Mouse (Mus musculus) adrenal gland, postnatal 25 days (tissue): ENCODE measurements around the gene Map3k1. TPM values are rescaled to one million over a fixed set of nuclear protein-coding genes. Genes with fewer than 3 reads are reported as not detected.
A peak's percentile ranks its signal among the peaks of the same experiment; 100 is the strongest.

Source experiments
- DNase-seq: peaks from one replicate; pipeline ENCODE4 v3.0.0; 2021; ENCODE audit warnings: mixed read lengths
- long read RNA-seq: library from polyadenylated mRNA; stranded (forward); transcript quantifications from one replicate; pipeline ENCODE4 v2.0.0, GENCODE M21; 2021
- total RNA-seq: library from RNA; stranded (reverse); gene quantifications from 2 replicates; pipeline ENCODE4 v1.2.3, GENCODE M21; 2021

Gene Map3k1
- 60.6 and 62.2 TPM in 2 replicates for total RNA-seq
- long read RNA-seq, partial matches to known transcripts, result 1 of 3 reads
- long read RNA-seq, other reads (novel, unspliced or antisense), result 1 of 3 reads

- DNase-seq, result peak; percentile 81
Measured at GRCm38 (mm10) chr13:111808637-111809465, at the start of gene Map3k1. Gene Map3k1, minus strand, starts transcription at chr13:111808993.

- DNase-seq, result no peak
Measured at GRCm38 (mm10) chr13:111856786-111857455, 48.1 kb upstream of the Map3k1 start.

GRCm38 (mm10) chr13:111856232-111856631 lies 47.4 kb upstream of the Map3k1 start:
- DNase-seq, result no peak

- no peak for DNase-seq
Measured at GRCm38 (mm10) chr13:111852451-111853224, 43.8 kb upstream of the Map3k1 start.

DNA sequence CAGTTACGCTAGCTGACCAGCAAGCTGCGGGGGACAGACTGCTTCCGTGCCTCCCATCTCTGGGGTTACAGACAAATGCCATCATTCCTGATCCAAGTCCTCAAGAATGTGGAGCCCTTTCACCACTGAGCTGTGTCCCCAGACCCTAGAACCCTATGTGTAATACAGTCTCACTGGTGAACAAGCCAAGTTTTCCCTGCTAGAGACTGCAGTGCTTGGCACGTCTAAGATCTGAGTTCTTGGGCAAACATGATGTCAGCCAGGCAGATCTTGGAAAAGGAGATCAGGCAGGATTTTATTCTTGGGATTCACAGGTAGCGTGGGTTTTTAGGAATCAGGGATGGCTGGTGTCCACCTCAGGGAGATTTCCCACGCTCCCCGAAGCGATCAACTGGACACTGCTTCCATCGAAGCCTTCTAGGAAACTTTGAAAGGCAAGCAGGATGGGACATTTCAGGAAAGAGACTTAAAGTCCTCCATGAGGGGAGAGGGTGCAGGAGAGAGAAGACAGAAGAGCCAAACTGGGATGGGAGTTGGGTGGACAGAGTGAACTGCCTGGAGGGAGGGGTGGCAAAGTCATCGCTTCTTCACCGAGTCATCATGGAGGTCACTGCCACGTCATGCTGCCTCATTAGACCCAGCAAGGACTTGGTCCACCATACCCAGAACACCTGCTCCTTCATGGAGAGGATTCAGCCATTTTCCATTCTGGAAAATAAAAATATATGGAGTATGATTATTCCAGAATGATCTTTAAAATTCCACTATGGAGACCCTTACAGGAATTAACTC lies 41.4 kb upstream of the Map3k1 start:
- DNase-seq, result no peak

- DNase-seq, result no peak
Measured at GRCm38 (mm10) chr13:111845471-111845870, 36.7 kb upstream of the Map3k1 start.

DNA sequence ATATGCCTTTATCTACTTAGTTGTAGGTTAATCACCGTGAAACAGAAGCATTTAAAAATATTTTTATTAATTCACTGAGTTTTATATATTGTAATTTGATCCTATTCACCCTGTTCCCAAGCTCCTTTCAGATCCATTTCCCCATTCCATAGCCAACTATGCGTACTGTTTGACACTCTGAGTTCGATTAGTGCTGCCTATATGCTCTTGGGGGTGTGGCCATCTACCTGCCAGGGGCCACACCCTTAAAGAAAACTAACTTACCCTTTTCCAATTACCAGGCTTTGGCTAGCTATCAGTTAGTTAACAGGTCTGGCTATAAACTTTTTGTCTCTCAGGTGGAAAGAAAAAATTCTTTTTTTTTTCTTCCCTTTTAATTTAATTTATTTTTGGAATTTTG lies 35.5 kb upstream of the Map3k1 start:
- no peak for DNase-seq

DNA sequence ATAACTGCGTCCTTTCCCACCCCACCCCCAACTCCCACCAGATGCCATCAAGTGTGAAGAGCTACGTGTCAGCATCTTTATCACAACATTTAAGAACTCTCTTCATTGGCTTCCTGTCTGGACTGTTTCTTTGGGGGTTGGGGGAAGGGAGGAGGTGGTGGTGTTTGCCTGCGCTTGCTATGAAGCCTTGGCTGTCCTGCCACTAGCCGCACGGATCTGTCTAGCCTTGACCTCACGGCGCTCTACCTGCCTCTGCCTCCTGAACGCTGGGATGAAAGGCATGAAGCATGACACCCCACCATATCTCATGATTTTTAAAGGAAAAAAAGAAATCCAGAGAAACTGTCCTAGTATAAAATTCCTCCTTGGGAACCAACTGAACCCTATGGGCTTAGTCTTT lies 27.0 kb upstream of the Map3k1 start:
- no peak for DNase-seq

- DNase-seq, result no peak
Measured at GRCm38 (mm10) chr13:111834613-111835012, 25.8 kb upstream of the Map3k1 start.

DNA sequence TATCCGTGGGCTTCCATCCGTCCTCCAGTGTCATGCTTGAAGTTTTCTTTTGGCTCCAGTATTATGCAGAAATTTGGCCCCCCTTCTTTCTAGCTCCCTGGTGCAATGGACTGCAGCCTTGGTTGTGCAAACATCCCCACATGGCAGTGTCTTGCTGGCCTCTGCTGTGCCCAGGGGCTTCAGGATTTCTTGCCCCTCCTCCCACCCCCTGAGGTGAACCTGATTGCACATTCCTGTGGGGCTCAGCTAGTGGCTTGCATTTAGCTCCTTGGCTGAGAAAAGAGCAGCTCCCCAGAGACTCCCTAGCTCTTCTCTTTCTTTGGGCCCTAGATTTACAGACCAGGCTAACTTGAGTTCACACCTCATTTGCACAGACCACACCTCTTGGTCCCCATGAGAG lies 20.7 kb upstream of the Map3k1 start:
- peak; percentile 18 for DNase-seq

- no peak for DNase-seq
Measured at GRCm38 (mm10) chr13:111827481-111827880, 18.7 kb upstream of the Map3k1 start.

DNA sequence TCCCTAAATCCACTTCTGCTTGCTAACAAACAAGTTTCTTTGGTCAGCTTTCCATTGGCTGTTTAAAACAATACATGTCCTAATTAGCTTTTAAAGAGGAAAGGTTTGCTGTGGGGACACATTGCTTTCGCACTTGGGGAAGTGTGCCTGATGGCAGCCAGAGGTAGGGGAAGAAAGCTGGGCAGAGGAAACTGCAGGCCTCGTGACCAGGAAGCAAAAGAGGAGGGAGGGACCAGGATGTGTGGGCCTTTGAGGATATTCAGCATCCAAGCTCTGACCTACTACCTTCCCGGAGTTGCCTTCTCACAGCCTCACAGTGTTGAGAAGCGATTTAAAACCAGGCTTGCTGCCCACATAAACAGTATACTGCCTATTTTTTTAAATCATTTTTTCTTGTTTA lies 15.4 kb upstream of the Map3k1 start:
- no peak for DNase-seq

DNA sequence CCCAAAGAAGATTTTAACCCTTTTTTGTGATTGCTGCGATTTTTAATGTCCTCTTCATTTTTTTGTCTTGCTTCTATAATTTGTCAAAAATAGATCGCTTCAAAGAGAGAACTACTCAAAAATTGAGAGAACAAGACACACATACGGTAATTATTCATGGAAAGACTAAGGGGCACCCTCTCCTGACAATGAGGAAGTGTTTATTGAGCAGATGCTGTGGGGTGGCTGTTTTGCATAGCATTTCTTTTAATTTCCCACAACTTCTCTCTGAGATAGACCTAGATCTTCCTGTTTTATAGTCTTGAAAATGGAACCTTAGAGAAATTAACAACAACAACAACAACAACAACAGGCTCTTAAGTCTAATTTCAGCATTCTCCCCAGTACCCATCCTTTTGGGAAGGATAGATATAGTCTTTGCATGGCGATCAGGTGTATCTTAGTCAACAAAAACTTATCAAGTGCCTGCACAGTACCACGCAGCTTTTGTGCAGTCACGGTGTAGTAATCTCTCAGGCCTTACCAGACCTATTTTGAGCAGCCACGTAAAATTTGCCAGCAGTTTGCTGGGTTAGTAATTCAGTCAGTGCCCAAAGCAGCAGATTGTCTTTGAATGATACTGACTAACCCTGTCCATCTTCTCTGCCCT lies 13.1 kb upstream of the Map3k1 start:
- DNase-seq, result no peak

GRCm38 (mm10) chr13:111819618-111820385 lies 11.0 kb upstream of the Map3k1 start:
- DNase-seq, result no peak

DNA sequence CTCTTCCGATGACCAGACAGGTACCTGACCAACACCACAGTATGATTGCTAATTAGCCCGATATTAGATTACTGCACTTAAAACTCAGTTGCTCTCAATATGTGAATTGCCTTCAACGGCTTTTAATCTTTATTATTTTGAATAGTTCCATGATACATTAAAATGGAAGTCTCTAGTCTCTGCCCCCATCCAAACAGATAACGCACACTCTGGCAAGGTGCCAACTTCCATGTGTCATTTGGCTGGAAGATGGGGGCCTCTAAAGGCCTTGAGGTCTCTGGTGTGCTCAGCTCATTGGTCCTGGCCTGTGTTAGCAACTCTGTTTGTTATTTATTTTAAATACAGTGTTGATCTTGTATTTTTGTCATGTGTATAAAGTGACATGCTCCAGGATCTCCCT lies 10.3 kb upstream of the Map3k1 start:
- DNase-seq, result peak; percentile 56

GRCm38 (mm10) chr13:111818216-111818903 lies 9.6 kb upstream of the Map3k1 start:
- DNase-seq, result no peak

GRCm38 (mm10) chr13:111817773-111818172 lies 9.0 kb upstream of the Map3k1 start:
- DNase-seq, result no peak

GRCm38 (mm10) chr13:111816431-111816830 lies 7.6 kb upstream of the Map3k1 start:
- DNase-seq, result no peak

DNA sequence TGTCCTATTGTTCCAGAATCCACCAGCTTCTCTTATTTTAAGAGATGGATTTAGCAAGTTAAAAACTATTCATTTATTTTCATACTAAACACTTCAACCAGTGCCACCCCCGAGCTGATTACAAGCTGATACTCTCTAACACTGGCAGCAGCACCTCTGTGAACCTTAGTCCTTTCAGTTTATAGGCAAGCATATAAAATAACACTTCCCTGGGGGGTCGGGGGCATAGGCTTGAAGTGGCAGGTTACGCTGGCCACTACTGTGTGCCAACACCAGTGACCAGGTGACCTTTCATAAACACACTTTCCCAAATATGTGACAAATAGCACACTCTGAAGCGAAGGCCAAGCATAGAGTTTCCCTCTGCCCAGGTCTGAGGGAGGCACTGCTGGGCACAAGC lies 6.7 kb upstream of the Map3k1 start:
- DNase-seq, result no peak

- no peak for DNase-seq
Measured at GRCm38 (mm10) chr13:111815017-111815416, 6.2 kb upstream of the Map3k1 start.
